Mouse (Mus musculus): ENCODE measurements around the gene Metrn. TPM values are rescaled to one million over a fixed set of nuclear protein-coding genes. Genes with fewer than 3 reads are reported as not detected.

The Metrn gene
- polyA plus RNA-seq, 1 experiment from 2014 or later: 8.2 TPM

DNA sequence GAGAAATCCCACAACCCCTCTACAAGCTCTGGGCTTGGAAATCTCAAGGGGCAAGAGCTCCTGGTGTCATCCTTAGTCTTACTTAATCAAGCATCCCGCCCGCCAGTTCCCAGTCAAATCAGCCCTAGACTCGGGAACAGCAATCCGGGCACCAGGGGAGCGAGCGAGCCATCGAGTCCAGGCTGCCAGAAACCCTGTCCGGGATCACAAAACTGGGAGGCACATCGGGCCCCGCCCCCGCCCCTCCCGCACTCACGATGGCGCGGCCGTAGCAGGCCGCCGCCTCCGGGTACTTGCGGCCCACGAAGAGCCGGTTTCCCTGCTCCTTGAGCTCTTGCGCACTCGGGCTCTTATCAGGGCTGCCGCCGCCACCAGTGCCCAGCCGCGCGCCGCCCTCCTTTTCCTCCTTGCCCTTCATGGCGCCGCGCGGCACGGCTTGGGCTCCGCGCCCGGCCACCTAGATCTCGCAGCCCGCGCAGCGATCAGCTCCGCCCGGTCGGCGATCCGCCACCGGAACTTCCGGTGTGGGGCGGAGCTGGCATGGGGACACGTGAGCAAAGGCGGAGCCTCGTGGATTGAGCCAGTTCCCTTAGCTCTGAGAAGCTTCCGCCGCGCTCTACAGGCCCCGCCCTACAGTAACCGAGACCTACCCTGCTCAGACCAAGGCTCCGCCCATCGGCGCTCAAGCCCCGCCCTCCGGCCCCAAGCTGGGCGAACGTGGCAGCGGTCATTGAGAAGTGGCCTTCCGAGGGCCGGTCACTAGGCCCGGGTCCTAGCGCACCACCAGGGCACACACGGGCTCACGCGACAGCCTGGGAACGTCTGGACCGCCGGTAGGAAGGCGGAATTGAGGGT, 35.7 kb upstream of the Metrn start:
- Histone ChIP-seq H3K9me3 (ENCODE audit: control insufficient read depth, low read length) (no peaks in the 10 kb centered on the region), H3K4me1 (ENCODE audit: control insufficient read depth, insufficient read depth, low read length) (peaks cover 62% of the 10 kb centered on the region), H3K27ac (ENCODE audit: low read depth, low read length) (peak overlapping the region; percentile 98), H3K4me2 (replicated peaks; ENCODE audit: low read depth, low read length) (peak overlapping the region; percentile 95), H3K9ac (ENCODE audit: low read depth, low read length) (peak overlapping the region; percentile 93), H3K36me3 (ENCODE audit: control insufficient read depth, insufficient read depth, low read length) (peaks cover 41% of the 10 kb centered on the region), H3K27me3 (ENCODE audit: control insufficient read depth, insufficient read depth, low read length) (no peaks in the 10 kb centered on the region), H3K4me3 (ENCODE audit: low read length) (peak overlapping the region; percentile 89)
- ATAC-seq (ENCODE audit: low FRiP score, low TSS enrichment): peak; percentile 91
- under 1% methylated on average over 55 of the region's 77 CpGs for WGBS

- Histone ChIP-seq H3K27me3 (ENCODE audit: control insufficient read depth, insufficient read depth, low read length) (no peaks in the 10 kb centered on the region), H3K9ac (ENCODE audit: low read depth, low read length) (peak overlapping the region; percentile 93), H3K36me3 (ENCODE audit: control insufficient read depth, insufficient read depth, low read length) (peaks cover 49% of the 10 kb centered on the region), H3K4me1 (ENCODE audit: control insufficient read depth, insufficient read depth, low read length) (peaks cover 52% of the 10 kb centered on the region), H3K4me3 (ENCODE audit: low read length) (peak overlapping the region; percentile 89), H3K9me3 (ENCODE audit: control insufficient read depth, low read length) (no peaks in the 10 kb centered on the region), H3K4me2 (replicated peaks; ENCODE audit: low read depth, low read length) (peak overlapping the region; percentile 95), H3K27ac (ENCODE audit: low read depth, low read length) (no peak overlapping the region; the same call in 1 of the 2 replicates)
- no peak for ATAC-seq (ENCODE audit: low FRiP score, low TSS enrichment)
- WGBS: 57% methylated on average over 21 of the region's 21 CpGs
These were observed 34.7 kb upstream of the Metrn start for GRCm38 (mm10) chr17:25831451-25832281.

DNA sequence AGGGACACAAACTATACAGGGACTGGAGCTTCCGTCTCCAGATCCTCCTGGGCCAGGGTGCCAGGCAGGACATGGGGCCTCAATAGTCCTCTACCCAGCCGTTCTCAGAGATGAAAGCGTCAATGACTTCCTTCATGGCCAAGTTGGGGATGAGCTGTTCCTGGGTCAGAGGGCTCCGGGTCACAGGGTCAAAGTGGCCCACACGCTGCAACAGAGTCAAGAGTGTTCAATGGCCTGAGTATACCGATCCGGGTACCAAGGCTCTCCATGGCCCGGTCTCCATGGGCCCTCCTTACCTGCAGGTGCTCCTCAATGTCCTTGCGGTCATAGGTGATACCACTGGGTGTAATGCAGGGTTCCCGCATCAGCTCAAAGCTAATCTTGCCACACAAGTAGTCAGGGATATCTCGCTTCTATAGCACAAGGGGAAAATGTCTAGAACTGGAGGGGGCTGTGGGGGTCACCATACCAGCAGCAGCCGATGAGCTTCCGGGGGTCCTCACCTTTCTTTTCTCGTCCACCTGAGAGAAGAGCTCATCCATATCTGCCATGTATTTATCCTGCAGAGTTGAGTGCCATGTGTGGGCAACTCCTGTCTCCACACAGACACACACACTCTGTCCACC, 34.0 kb upstream of the Metrn start:
- Histone ChIP-seq H3K36me3 (ENCODE audit: control insufficient read depth, insufficient read depth, low read length) (peaks cover 56% of the 10 kb centered on the region), H3K27ac (ENCODE audit: low read depth, low read length) (no peak overlapping the region), H3K4me3 (ENCODE audit: low read length) (peak overlapping the region; percentile 89), H3K9me3 (ENCODE audit: control insufficient read depth, low read length) (no peaks in the 10 kb centered on the region), H3K27me3 (ENCODE audit: control insufficient read depth, insufficient read depth, low read length) (no peaks in the 10 kb centered on the region), H3K4me2 (replicated peaks; ENCODE audit: low read depth, low read length) (peak overlapping the region; percentile 95; the same call in 1 of the 2 replicates), H3K9ac (ENCODE audit: low read depth, low read length) (peak overlapping the region; percentile 93), H3K4me1 (ENCODE audit: control insufficient read depth, insufficient read depth, low read length) (peaks cover 45% of the 10 kb centered on the region)
- 85% methylated on average over 14 of the region's 14 CpGs for whole genome bisulfite sequencing
- no peak for ATAC-seq (ENCODE audit: low FRiP score, low TSS enrichment)

- H3K36me3 ChIP-seq (ENCODE audit: control insufficient read depth, insufficient read depth, low read length): peaks cover 55% of the 10 kb centered on the region
- no peaks in the 10 kb centered on the region for H3K27me3 ChIP-seq (ENCODE audit: control insufficient read depth, insufficient read depth, low read length)
- 83% methylated on average over 4 of the region's 4 CpGs for WGBS
- H3K4me2 ChIP-seq (replicated peaks; ENCODE audit: low read depth, low read length): peak overlapping the region; percentile 77
- no peak for ATAC-seq (ENCODE audit: low FRiP score, low TSS enrichment)
- H3K9ac ChIP-seq (ENCODE audit: low read depth, low read length): no peak overlapping the region; the same call in 1 of the 2 replicates
- 0 out of 2 replicates have a peak overlapping the region, but pooled peaks have one; percentile 92 for H3K27ac ChIP-seq (ENCODE audit: low read depth, low read length)
- H3K9me3 ChIP-seq (ENCODE audit: control insufficient read depth, low read length): no peaks in the 10 kb centered on the region
- H3K4me3 ChIP-seq (ENCODE audit: low read length): peak overlapping the region; percentile 68
- H3K4me1 ChIP-seq (ENCODE audit: control insufficient read depth, insufficient read depth, low read length): peaks cover 42% of the 10 kb centered on the region
These were observed 33.3 kb upstream of the Metrn start for GRCm38 (mm10) chr17:25830200-25830753.

GRCm38 (mm10) chr17:25829558-25830017, 32.7 kb upstream of the Metrn start:
- Histone ChIP-seq H3K4me1 (ENCODE audit: control insufficient read depth, insufficient read depth, low read length) (peaks cover 42% of the 10 kb centered on the region), H3K4me3 (ENCODE audit: low read length) (peak overlapping the region; percentile 68), H3K9me3 (ENCODE audit: control insufficient read depth, low read length) (no peaks in the 10 kb centered on the region), H3K27me3 (ENCODE audit: control insufficient read depth, insufficient read depth, low read length) (no peaks in the 10 kb centered on the region), H3K36me3 (ENCODE audit: control insufficient read depth, insufficient read depth, low read length) (peaks cover 49% of the 10 kb centered on the region), H3K27ac (ENCODE audit: low read depth, low read length) (peak overlapping the region; percentile 92), H3K9ac (ENCODE audit: low read depth, low read length) (peak overlapping the region; percentile 77), H3K4me2 (replicated peaks; ENCODE audit: low read depth, low read length) (peak overlapping the region; percentile 77)
- WGBS: 35% methylated on average over 8 of the region's 8 CpGs
- ATAC-seq (ENCODE audit: low FRiP score, low TSS enrichment): no peak

DNA sequence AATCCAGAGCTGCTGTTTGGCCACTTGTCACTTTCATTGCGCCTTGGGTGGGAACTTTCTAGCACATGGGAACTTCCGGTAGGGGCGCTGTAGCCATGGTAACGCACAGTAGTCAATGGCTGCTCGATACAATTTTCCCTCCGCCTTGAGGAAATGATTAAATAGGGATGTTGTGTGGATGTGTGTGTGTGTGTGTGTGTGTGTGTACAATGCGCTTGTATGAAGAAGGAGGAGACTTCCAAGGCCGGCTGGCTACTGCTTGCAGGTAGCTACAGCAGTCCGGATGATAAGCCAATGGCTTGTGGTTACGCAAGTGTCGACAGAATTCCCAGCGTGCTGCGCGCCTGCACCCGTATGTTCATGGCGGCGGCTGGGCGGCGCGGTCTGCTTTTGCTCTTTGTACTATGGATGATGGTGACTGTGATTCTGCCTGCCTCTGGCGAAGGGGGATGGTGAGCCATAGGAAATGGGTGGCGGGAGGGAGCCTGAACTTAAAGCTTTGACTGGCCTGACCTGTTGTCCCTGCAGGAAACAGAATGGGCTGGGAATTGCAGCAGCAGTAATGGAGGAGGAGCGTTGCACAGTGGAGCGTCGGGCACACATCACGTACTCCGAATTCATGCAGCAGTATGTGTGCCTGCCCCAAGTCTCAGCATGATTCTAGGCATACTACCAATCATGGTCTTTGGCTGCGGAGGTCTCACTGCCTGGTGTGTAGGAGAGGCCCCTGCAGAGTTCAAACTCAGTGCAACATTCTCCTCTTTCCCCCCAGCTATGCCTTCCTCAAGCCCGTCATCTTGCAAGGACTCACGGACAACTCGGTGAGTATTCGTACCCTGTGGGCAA, 32.0 kb upstream of the Metrn start, which contains the start of gene Jmjd8:
Gene Jmjd8, plus strand, starts transcription at position 156 of the 846 bp plus-strand sequence.
- H3K4me2 ChIP-seq (replicated peaks; ENCODE audit: low read depth, low read length): peak within 1 kb of the TSS; percentile 77
- peak within 1 kb of the TSS; percentile 77 for H3K9ac ChIP-seq (ENCODE audit: low read depth, low read length)
- H3K36me3 ChIP-seq (ENCODE audit: control insufficient read depth, insufficient read depth, low read length): peaks cover 49% of the 10 kb centered on the region
- no peaks in the 10 kb centered on the region for H3K9me3 ChIP-seq (ENCODE audit: control insufficient read depth, low read length)
- H3K27me3 ChIP-seq (ENCODE audit: control insufficient read depth, insufficient read depth, low read length): no peaks in the 10 kb centered on the region
- peaks cover 42% of the 10 kb centered on the region for H3K4me1 ChIP-seq (ENCODE audit: control insufficient read depth, insufficient read depth, low read length)
- WGBS: under 1% methylated on average over 32 of the region's 32 CpGs
- peak within 1 kb of the TSS; percentile 92 for H3K27ac ChIP-seq (ENCODE audit: low read depth, low read length)
- ATAC-seq (ENCODE audit: low FRiP score, low TSS enrichment): peak; percentile 21
- H3K4me3 ChIP-seq (ENCODE audit: low read length): peak within 1 kb of the TSS; percentile 68

- Histone ChIP-seq H3K4me1 (ENCODE audit: control insufficient read depth, insufficient read depth, low read length) (peaks cover 42% of the 10 kb centered on the region), H3K9me3 (ENCODE audit: control insufficient read depth, low read length) (no peaks in the 10 kb centered on the region), H3K9ac (ENCODE audit: low read depth, low read length) (peak overlapping the region; percentile 77), H3K27ac (ENCODE audit: low read depth, low read length) (peak overlapping the region; percentile 92), H3K4me2 (replicated peaks; ENCODE audit: low read depth, low read length) (peak overlapping the region; percentile 77), H3K36me3 (ENCODE audit: control insufficient read depth, insufficient read depth, low read length) (peaks cover 49% of the 10 kb centered on the region), H3K4me3 (ENCODE audit: low read length) (peak overlapping the region; percentile 68), H3K27me3 (ENCODE audit: control insufficient read depth, insufficient read depth, low read length) (no peaks in the 10 kb centered on the region)
- WGBS: 84% methylated on average over 8 of the region's 8 CpGs
- ATAC-seq (ENCODE audit: low FRiP score, low TSS enrichment): no peak
These were observed 31.3 kb upstream of the Metrn start for GRCm38 (mm10) chr17:25828223-25828594.
